Mouse (Mus musculus): ENCODE results near the gene Nuak1.

DNA sequence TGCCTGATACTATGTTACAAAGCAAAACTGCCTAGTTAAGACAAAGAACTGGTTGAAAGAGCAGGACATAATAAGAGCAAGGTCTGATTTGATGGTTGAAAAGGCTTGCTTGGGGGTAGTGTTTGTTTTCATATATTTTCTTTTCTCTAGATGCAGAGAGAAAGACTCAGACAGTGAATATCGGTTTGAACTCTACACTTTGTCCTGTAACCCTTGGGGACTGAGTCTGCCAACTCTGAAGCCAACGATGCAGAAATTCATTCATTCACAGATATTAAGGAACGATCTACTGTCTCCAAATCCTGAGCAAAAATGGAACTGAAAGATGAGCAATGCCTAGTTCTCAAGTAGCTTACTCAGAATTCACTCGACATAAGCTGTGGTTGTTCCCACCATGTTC is 39.7 kb upstream of the Nuak1 start:
- TF ChIP-seq CTCF (conservative IDR thresholded peaks at IDR 0.05; ENCODE audit: low read length) (no peak), NANOG (IDR thresholded peaks at IDR 0.05; ENCODE audit: borderline replicate concordance, low read length) (no peak)

All from E14TG2a.4 (cell line).